Mouse (Mus musculus) heart, embryonic 16.5 days (tissue): ENCODE data around the gene Map6d1. TPM values are rescaled to one million over a fixed set of nuclear protein-coding genes. Genes with fewer than 3 reads are reported as not detected.

ENCODE experiments used
- ATAC-seq: fragments of 200-750 bp; cut with Nextera tagmentation; replicated peaks from 2 replicates; pipeline ENCODE4 v1.8.0; 2017; ENCODE audit warnings: moderate number of reproducible peaks; ENCODE audit not compliant: insufficient read depth, low FRiP score; ENCODE audit errors: extremely low read depth
- H3K27ac ChIP-seq: fragments of 300-500 bp; sonication (generic); 2 replicates; pipeline ENCODE4 v1.5.1; 2014; ENCODE audit warnings: mild to moderate bottlenecking, low read length, control low read depth, moderate library complexity
- H3K27me3 ChIP-seq: fragments of 300-500 bp; sonication (generic); 2 replicates; pipeline ENCODE4 v1.6.1; 2014; ENCODE audit warnings: low read length, mixed read lengths; ENCODE audit not compliant: control insufficient read depth, insufficient read depth
- H3K36me3 ChIP-seq: fragments of 300-500 bp; sonication (generic); 2 replicates; pipeline ENCODE4 v1.6.1; 2014; ENCODE audit not compliant: control insufficient read depth, insufficient read depth
- H3K4me1 ChIP-seq: fragments of 300-500 bp; sonication (generic); 2 replicates; pipeline ENCODE4 v1.6.1; 2014; ENCODE audit warnings: low read length, mixed read lengths; ENCODE audit not compliant: control insufficient read depth, insufficient read depth
- H3K4me2 ChIP-seq: fragments of 300-500 bp; sonication (generic); 2 replicates; pipeline ENCODE4 v1.6.1; 2014; ENCODE audit warnings: low read depth, mild to moderate bottlenecking, control low read depth, low read length
- H3K4me3 ChIP-seq: fragments of 300-500 bp; sonication (generic); 2 replicates; pipeline ENCODE4 v1.5.1; 2014; ENCODE audit warnings: mild to moderate bottlenecking, control low read depth, low read length
- H3K9ac ChIP-seq: fragments of 300-500 bp; sonication (generic); 2 replicates; pipeline ENCODE4 v1.6.1; 2014; ENCODE audit warnings: low read length, control low read depth
- H3K9me3 ChIP-seq: fragments of 300-500 bp; sonication (generic); replicated peaks from 2 replicates; pipeline ENCODE4 v1.6.1; 2016; ENCODE audit warnings: low read length; ENCODE audit not compliant: control insufficient read depth
- WGBS: fragments of 180-500 bp; shearing (Covaris S2); extraction: QIAGEN DNeasy Blood & Tissue Kit; methylation state at CpG from one replicate; pipeline ENCODE4 v1.1.7; 2014; 5-methylcytosine and 5-hydroxymethylcytosine counted together
- polyA plus RNA-seq: library from polyadenylated mRNA; unstranded; fragments of >200 nt; fragmentation: Nextera tagmentation; extraction: Ambion mirVana; gene quantifications from 2 replicates; pipeline ENCODE4 v1.2.1, GENCODE M21; 2015

Map6d1 gene
- polyA plus RNA-seq, 1 experiment from 2014 or later, result 0.32 TPM

DNA sequence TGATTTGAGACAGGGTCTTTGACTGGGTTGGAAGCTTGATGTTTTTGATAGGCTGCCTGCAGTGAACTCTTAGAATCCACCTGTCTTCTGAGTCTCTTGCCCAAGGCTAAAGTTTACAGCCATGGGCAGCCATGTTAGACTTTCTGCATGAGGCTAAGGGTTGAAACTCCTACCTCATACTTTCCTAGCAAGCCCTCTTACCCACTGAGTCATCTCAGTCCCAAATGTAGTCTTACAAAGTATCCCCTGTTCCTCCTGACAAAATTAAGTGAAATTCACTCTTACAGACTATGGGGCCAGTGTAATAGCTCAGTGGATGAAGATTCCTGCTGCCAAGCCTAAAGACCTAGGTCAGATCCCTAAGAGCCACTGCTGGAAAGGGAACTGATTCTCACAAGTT lies 5.9 kb upstream of the Map6d1 start:
- Histone ChIP-seq H3K9me3 (no peaks in the 10 kb centered on the region), H3K9ac (no peak overlapping the region), H3K36me3 (no peaks in the 10 kb centered on the region), H3K4me1 (no peaks in the 10 kb centered on the region), H3K27ac (no peak overlapping the region), H3K4me3 (no peak overlapping the region), H3K4me2 (no peak overlapping the region), H3K27me3 (no peaks in the 10 kb centered on the region)
- no peak for ATAC-seq

DNA sequence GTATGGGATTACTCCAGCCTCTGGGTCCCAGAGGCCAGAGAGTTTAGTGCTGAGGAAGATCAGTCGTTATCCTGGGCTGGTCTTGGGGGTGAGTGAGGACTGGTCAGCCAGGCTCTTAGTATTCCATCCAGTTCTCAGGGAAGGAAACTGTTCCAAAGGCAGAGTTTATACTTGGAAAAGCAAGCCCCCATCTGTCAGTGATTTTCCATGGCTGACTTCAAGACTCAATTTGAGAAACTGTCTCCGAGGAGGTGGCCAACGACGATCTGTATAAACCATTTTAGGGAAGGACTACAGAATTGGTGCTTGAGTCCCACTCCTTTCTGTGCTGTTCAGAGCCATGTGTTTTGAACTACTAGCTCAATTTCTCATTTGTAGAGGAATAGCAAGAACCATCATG lies 2.5 kb downstream of the Map6d1 start:
- Histone ChIP-seq H3K27ac (no peak overlapping the region), H3K4me2 (no peak overlapping the region), H3K4me1 (peaks cover 3% of the 10 kb centered on the region), H3K27me3 (peaks cover 5% of the 10 kb centered on the region; the same call in 1 of the 2 replicates), H3K4me3 (no peak overlapping the region), H3K9me3 (no peaks in the 10 kb centered on the region), H3K36me3 (peaks cover 3% of the 10 kb centered on the region), H3K9ac (no peak overlapping the region)
- WGBS, result 89% methylated on average over 4 of the region's 4 CpGs
- ATAC-seq, result no peak

- H3K9me3 ChIP-seq, result no peaks in the 10 kb centered on the region
- WGBS, result 76% methylated on average over 4 of the region's 4 CpGs
- H3K36me3 ChIP-seq, result peaks cover 3% of the 10 kb centered on the region
- ATAC-seq, result no peak
- no peak overlapping the region for H3K27ac ChIP-seq
- H3K27me3 ChIP-seq, result peaks cover 5% of the 10 kb centered on the region; the same call in 1 of the 2 replicates
- peaks cover 3% of the 10 kb centered on the region for H3K4me1 ChIP-seq
- no peak overlapping the region for H3K4me3 ChIP-seq
- H3K9ac ChIP-seq, result no peak overlapping the region
- no peak overlapping the region for H3K4me2 ChIP-seq
Measured at GRCm38 (mm10) chr16:20237426-20237825, 3.7 kb downstream of the Map6d1 start.

DNA sequence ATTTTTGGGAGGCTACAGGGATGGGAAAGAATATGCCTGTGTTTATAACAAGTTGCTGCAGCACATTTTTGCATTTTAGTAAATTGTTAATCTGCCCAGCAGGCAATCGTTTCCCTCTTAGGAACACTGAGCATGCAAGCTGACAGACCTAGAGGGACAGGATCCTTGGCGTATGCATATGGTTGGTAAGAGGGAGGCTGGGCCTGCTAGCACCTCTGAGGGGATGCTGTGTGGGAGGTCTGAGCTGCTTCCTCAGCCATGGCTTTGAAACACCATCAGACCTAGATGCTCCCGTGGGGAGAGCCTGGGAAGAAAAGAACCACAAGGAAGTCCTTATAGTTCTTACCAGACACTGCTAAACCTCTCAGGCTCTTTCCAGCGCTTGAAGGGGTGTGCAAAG lies 6.8 kb downstream of the Map6d1 start:
- Histone ChIP-seq H3K27ac (no peak overlapping the region), H3K27me3 (no peaks in the 10 kb centered on the region), H3K9ac (no peak overlapping the region), H3K4me1 (no peaks in the 10 kb centered on the region), H3K4me2 (no peak overlapping the region), H3K9me3 (no peaks in the 10 kb centered on the region), H3K36me3 (peaks cover 21% of the 10 kb centered on the region), H3K4me3 (no peak overlapping the region)
- 67% methylated on average over 4 of the region's 4 CpGs for WGBS
- no peak for ATAC-seq

- peaks cover 11% of the 10 kb centered on the region for H3K4me1 ChIP-seq
Measured at GRCm38 (mm10) chr16:20228167-20228566, 13.0 kb downstream of the Map6d1 start.

GRCm38 (mm10) chr16:20227504-20227903 lies 13.7 kb downstream of the Map6d1 start:
- Histone ChIP-seq H3K4me3 (no peak overlapping the region), H3K9me3 (no peaks in the 10 kb centered on the region), H3K27me3 (no peaks in the 10 kb centered on the region), H3K4me2 (no peak overlapping the region), H3K9ac (no peak overlapping the region), H3K36me3 (peaks cover 52% of the 10 kb centered on the region), H3K27ac (no peak overlapping the region; the same call in 1 of the 2 replicates), H3K4me1 (peaks cover 11% of the 10 kb centered on the region)
- WGBS, result 28% methylated on average over 6 of the region's 6 CpGs
- peak; percentile 67; the same call in 1 of the 2 replicates for ATAC-seq

More at GRCm38 (mm10) chr16:20228167-20228566, 13.0 kb downstream of the Map6d1 start:
- Histone ChIP-seq H3K27ac (no peak overlapping the region), H3K4me2 (no peak overlapping the region), H3K36me3 (peaks cover 46% of the 10 kb centered on the region), H3K9ac (no peak overlapping the region), H3K27me3 (no peaks in the 10 kb centered on the region), H3K4me3 (no peak overlapping the region), H3K9me3 (no peaks in the 10 kb centered on the region)
- no peak for ATAC-seq
- WGBS, result 84% methylated on average over 5 of the region's 5 CpGs

DNA sequence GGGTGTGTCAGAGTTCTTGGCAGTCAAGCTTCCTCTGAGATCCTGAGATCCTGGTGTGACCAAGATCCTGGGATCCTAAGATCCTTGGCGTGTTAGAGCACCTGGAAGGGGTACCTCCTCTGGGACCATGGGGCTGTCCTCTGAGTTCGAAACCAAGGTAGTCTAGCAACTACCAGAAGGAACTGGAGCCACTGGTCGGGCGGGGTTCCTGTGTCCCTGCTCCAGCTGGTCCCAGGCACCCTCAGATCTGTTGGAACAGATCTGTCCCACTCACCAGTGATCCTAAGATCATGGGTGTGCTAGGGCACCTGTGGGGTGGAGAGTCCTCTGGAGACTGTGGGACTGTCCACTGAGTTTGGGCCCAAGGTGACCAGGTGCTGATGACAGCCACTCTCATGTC lies 14.5 kb downstream of the Map6d1 start:
- Histone ChIP-seq H3K9ac (no peak overlapping the region), H3K27me3 (no peaks in the 10 kb centered on the region), H3K4me1 (peaks cover 11% of the 10 kb centered on the region), H3K9me3 (no peaks in the 10 kb centered on the region), H3K36me3 (peaks cover 58% of the 10 kb centered on the region), H3K27ac (no peak overlapping the region), H3K4me3 (no peak overlapping the region), H3K4me2 (no peak overlapping the region)
- 89% methylated on average over 4 of the region's 4 CpGs for WGBS
- ATAC-seq, result no peak

- 97% methylated on average over 6 of the region's 6 CpGs for WGBS
- Histone ChIP-seq H3K4me3 (no peak overlapping the region), H3K9me3 (no peaks in the 10 kb centered on the region), H3K4me1 (peaks cover 9% of the 10 kb centered on the region), H3K27ac (no peak overlapping the region), H3K9ac (no peak overlapping the region), H3K27me3 (no peaks in the 10 kb centered on the region), H3K36me3 (peaks cover 54% of the 10 kb centered on the region), H3K4me2 (no peak overlapping the region)
- no peak for ATAC-seq
Measured at GRCm38 (mm10) chr16:20222726-20223125, 18.4 kb downstream of the Map6d1 start.

GRCm38 (mm10) chr16:20213591-20214226 lies 27.4 kb downstream of the Map6d1 start:
- no peak overlapping the region for H3K4me3 ChIP-seq
- H3K27ac ChIP-seq, result no peak overlapping the region
- H3K9ac ChIP-seq, result no peak overlapping the region
- H3K9me3 ChIP-seq, result no peaks in the 10 kb centered on the region
- peaks cover 71% of the 10 kb centered on the region for H3K36me3 ChIP-seq
- H3K27me3 ChIP-seq, result no peaks in the 10 kb centered on the region
- ATAC-seq, result no peak
- WGBS, result 87% methylated on average over 3 of the region's 3 CpGs
- no peaks in the 10 kb centered on the region for H3K4me1 ChIP-seq
- H3K4me2 ChIP-seq, result no peak overlapping the region
